Mouse (Mus musculus) urinary bladder, postnatal 10 days (tissue): ENCODE data around the gene Slc25a19.

Experiments used
- DNase-seq: peaks from one replicate; pipeline ENCODE4 v3.0.0; 2022; ENCODE audit warnings: low spot score

Slc25a19 gene

DNA sequence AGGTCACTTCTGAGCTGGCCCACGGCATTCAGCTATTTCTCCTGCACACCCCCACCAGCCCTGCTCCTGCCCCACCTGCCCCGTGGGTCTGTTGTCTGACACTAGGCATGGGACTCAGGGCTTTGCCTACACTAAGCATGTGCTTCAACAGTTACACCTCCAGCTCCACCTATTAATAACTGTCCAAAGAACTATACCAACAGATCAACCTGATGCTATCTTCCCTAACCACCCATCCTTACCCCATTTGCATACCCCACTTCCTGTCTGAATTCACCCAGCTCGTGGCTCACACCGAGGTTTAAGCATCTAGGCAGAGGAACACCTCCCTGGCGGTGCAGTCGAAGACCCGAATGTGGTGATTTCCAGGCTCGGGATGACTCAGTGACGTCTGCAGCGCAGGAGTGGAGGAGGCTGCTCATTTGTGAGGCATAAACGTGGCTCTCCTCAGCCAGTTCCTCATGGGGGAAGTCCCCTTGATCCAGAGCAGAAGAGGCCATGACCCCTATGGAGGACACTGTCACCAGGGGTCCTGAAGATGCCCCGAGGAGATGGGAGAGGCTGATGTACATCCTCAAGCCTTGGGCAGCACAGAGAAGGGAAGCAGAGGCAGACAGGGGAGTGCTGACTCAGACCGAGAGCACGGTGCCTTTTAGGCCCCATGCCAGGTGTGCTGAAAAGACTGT is 13.0 kb upstream of the Slc25a19 start:
- DNase-seq, result no peak

- DNase-seq, result no peak
Measured at GRCm38 (mm10) chr11:115640311-115640828, 12.3 kb upstream of the Slc25a19 start.

DNA sequence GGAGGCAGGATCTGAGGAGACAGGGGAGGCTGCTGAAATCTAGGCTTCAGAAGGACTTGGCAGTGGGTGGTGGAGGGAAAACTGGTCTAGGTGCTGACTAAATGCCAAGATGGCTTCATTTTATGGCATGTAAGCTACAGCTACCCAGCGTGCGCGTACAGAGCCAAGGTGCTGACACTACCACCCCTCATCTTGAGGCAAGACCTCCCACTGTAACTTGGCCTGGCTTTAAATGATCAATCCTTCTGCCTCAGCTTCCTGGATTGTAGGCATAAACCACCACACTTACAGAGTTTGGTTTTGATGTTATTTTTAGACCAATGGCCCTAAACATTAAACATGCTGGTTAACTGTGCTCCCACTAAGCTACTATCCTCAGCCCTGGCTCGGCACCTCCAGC is 11.4 kb upstream of the Slc25a19 start:
- DNase-seq, result no peak

DNA sequence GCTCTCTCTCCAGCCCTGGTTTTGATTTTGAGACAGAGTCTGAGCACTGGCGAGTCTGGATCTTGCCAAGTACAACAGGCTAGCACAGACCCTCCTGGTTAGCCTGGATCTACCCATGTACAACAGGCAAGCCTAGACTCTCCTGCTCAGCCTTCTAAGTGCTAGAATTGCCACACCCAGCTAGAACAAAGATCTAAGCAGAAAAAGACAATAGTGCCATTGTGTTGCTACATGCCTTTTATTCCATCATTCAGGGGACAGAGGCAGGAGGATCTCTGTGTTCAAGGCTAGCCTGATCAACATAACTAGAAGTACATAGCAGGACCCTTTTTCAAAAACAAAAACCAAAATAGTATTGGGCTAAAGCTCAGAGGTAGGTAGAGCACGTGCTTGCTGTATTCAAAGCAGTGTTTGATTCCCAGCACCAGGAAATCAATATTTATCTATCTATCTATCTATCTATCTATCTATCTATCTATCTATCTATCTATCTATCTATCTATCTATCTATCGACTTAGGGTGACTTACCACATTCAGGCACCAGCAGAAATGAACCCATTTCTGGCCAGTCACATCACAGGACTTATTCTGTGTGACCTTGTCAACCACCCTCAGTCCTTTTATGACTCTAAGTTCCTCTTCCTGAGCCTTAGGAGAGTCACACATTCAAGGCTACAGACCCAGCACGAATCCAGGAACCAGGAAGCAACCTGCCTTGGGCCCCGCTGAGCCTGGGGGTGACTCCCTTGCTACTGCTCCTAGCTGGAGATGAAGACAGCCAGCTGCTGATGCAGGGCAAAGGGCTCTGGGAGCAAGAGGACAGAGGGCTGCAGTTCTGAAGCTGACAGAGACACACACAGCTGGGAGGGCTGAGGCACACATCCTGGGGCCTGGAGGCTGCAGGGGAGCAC is 10.7 kb upstream of the Slc25a19 start:
- DNase-seq, result no peak

DNA sequence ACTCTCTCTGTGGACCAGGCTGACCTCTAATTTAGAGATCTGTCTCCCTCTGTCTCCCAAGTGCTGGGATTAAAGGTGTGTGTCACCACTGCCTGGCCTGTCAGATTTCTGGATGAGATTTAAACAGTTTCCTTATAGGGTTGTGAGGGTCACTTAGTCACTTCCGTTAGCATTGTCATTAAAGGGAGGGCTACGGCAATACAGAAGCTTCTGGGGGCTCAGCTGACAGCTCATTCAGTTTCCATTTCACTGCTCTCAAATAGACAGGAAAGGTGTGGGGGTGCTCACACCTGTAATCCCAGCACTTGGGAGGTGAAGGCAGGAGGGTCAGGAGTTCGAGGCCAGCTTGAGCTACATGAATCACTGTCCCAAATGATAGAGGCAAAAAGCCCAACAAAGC is 8.9 kb upstream of the Slc25a19 start:
- DNase-seq, result no peak

- no peak for DNase-seq
Measured at GRCm38 (mm10) chr11:115635484-115635883, 7.4 kb upstream of the Slc25a19 start.

- no peak for DNase-seq
Measured at GRCm38 (mm10) chr11:115635041-115635440, 6.9 kb upstream of the Slc25a19 start.

DNA sequence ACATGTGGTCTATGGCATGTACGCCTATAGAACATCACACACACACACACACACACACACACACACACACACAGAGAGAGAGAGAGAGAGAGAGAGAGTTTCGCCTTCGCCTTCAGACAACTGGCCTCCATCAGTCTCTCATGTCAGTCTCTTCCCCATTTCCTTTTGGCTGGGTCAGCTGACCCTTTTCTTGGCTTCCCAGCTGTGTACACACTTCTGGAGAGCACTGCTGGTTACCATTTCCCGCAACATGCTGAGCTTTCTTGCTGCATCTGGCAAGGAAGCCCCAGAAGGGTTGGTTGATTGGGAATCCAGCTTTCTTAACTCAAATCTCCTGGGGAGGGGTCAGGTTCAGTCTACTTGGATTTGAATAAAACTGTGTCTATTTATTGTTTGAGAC is 6.0 kb upstream of the Slc25a19 start:
- DNase-seq, result no peak

GRCm38 (mm10) chr11:115632862-115633261 is 4.8 kb upstream of the Slc25a19 start:
- DNase-seq, result no peak

DNA sequence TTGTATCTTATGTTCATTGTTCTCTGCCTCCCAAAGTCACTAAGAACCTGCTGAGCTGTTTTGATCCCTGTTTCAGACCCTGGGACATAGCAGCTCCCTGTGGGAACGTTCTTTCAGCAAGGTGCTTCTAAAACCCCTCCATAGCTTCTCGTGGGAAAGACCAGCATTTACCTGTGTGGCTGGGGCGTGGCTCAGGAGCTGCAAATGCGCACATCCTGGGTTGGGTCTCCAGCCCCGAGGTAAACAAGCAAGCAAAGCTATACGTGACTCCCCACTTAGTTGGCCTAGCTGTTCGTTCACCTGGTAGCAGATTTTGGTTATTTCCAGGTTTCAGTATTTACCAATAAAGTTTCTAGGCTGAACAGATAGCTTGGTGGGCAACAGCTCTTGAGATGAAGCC is 4.2 kb upstream of the Slc25a19 start:
- DNase-seq, result no peak

DNA sequence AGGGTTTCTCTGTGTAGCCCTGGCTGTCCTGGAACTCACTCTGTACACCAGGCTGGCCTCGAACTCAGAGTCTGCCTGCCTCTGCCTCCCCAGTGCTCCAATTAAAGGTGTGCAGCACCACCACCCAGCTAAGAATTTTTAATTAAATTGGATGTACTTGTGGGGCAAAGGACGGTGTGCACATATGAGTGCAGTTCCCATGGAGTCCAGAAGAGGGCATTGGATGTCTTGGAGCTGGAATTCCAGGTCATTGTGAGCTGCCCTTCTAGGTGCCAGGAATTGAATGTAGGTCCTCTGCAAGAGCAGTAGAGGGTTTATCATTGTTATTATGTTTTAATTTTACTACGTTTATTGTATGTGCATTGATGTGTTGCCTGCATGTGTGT is 3.4 kb upstream of the Slc25a19 start:
- DNase-seq, result no peak

GRCm38 (mm10) chr11:115630532-115631504 is 2.7 kb upstream of the Slc25a19 start:
- DNase-seq, result no peak

DNA sequence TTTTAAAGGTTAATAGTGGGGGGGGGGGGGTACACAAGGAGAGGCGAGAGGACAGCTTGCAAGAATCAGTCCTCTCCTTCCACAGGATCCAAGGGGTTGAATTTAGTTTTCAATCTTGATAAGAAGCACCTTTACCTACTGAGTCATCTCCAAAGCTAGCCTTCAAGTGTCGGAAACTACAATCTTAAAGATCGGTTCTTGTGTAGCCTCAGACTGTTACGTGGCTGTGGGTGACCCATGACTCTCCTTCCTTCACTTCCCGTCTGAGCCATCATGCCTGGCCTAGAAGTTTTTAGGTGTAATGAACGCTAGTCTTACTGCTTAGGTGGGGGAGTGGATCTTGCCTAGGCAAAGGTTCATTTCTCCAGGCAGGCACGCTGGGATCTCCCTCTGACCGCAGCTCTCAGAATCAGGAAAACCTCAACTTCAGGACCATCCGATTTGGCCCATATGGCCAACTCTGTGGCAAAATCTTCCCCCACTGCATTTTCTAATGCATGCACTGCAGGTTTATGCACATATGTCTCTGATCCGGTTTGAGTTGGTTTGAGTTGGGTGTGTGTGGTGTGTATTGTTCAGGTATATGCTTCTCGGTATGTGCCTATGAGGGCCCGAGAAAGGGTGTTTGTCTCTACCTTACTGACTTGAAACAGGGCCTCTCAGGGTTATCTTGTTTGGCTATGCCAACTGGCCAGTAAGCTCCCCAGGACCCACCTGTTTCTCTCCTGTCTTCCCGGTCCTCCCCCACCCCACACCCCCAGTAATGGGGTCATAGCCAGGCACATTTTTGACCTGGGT is 1.8 kb upstream of the Slc25a19 start:
- no peak for DNase-seq

- no peak for DNase-seq
Measured at GRCm38 (mm10) chr11:115628465-115629101, 488 bp upstream of the Slc25a19 start.

GRCm38 (mm10) chr11:115626824-115627616 is 1.1 kb downstream of the Slc25a19 start:
- DNase-seq, result no peak

GRCm38 (mm10) chr11:115625877-115626276 is 2.2 kb downstream of the Slc25a19 start:
- DNase-seq, result no peak

- DNase-seq, result no peak
Measured at GRCm38 (mm10) chr11:115623487-115624070, 4.5 kb downstream of the Slc25a19 start.

DNA sequence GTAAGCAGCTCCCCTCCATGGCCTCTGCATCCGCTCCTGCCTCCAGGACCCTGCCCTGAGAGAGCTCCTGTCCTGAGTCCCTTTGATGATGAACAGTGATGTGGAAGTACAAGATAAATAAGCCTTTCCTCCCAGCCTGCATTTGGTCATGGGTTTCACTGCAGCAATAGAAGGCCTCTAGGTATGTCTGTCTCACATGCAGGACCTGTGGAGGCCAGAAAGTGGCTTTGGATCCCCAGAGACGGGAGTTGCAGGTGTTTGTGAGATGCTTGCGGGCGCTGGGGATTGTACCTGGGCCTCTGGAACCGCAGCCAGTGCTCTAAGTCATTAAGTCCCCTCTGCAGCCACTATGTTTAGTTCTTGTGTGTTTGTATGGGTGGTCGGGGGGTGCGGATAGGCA is 8.1 kb downstream of the Slc25a19 start:
- no peak for DNase-seq

DNA sequence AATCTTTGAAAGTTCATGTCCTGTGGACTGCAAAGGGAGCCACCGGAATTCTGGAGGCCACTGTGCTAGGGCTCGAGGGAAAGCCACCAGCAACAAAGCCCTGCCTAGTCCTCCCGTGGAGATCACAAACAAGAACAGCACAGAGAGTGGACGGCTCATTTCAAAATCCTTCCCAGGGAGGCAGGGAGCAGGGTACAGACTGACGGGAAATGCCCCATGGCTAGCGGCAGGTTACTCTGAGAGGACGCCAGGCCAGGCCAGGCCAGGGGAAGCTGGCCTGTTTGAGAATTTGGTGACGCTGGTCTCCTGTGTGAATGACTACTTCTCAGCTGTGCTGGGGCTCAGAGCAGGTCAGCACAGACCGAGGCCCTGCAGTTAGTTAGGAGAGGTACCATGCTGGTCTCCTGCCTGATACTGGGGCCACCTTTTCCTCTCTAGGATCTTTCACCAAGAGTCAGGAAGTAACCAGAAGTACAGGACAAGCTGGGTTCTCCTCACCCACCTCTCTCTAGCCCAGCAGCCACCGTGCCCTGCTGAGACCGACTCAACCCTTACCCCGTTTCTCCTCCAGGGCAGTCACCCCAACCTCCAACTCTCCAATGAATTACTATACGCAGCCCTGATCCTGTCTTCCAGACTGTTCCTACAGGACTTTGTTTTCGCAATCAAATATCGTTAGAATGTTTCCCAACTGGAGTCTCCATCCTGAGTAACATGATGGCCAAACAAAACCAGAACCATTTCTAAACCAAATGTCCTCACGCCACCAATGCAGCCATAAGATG is 9.2 kb downstream of the Slc25a19 start:
- no peak for DNase-seq
